Mouse (Mus musculus) testis, adult 10 weeks (tissue): Measurements from ENCODE around the gene Tmem131. TPM values are rescaled to one million over a fixed set of nuclear protein-coding genes. Genes with fewer than 3 reads are reported as not detected.

Experiments
- polyA plus RNA-seq: library from polyadenylated mRNA; stranded (reverse); fragments of 350-450 nt; fragmentation: Illumina TruSeq; extraction: RNeasy Lipid Tissue Mini Kit (QIAGEN cat#74804); gene quantifications from one replicate; pipeline ENCODE4 v1.2.3, GENCODE M21; 2014; ENCODE audit warnings: low read depth, low replicate concordance

Tmem131 gene
- polyA plus RNA-seq: 43.8 TPM

DNA sequence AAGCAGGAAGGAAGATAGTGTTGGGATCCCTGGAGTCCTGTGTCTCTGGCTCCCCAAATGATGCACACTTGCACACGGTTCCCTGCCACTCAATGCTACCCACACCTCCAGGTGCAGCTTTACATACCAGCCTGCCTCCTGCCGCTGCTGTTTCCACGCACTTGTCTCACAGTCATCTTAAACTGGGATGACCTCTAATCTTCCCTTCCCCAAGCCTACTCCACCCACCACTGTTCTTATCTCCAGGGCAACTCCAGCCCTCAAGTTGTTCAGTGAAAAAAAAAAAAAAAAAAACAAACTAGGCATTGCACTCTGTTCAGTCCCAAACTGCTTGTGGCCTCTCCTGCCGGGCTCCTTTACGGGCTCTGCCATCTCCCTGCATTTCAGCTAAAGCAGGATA lies at the start of gene Tmem131:
Gene Tmem131 (minus strand): TSS at position 14 of the 400 bp plus-strand sequence.

DNA sequence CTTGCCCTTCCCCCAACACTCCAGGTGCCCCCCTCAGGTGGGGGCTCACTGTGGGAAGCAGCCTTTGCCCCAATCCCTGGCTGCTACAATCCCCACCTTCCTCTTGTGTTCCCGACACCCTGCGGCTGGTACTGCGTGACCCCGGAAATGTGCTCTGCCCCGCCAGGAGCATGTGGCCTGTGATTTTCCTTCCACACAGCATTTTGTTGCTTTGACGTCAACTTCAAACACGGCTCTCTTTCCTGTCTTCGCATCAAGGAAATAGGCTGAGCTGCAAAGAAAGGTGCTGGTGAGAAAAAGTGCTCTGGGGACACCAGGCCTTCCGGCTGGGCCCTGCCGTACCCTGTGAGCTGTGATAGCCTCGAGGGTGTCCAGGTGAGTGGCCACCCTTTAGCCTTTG lies 181.9 kb downstream of the Tmem131 start, which contains the start of gene Zap70:
Gene Zap70 (plus strand): TSS at position 231 of the 400 bp plus-strand sequence.

Other genes with a start within 250 kb of the Tmem131 start
- 75.4 TPM for gene 4933424G06Rik, start 233.5 kb downstream of the Tmem131 start, polyA plus RNA-seq
- 5.1 TPM for gene Actr1b, start 229.2 kb downstream of the Tmem131 start, polyA plus RNA-seq
- 0.29 TPM for gene Zap70, start 181.9 kb downstream of the Tmem131 start, polyA plus RNA-seq
- gene Vwa3b, start 82.9 kb upstream of the Tmem131 start, polyA plus RNA-seq: 422 TPM